Mouse (Mus musculus): ENCODE measurements around the gene Zfp280c.

Gene Zfp280c

DNA sequence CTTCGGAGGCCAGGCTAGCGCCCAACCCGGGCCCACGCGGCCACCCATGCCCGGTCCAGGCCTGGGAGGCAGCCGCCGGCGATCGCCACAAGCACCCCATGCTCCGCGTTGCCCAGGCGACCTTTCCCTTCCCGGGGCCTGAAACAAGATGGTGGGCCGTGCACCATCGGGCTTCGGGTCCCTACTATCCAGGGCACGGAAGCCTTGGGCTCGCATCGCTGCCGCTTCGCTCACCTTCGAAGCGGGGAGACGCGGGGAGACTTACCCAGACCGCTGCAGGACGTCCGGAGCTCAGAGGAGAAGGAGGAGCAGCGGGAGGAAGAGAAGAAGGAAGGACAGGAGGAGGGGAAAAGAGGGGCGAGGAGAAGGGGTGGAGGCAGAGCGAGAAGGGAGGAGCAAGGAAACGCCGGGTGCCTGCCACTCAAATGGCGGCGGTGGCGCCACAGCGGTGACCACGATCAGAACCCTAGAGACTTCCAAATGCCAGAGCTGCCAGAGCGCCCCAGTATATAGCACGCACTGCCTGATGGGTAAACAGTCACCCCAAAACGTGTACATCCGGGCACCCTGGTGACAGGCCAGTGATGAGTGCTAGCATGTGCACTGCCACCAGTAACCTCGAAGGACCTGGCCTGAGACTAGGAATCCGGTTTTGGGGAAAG lies at the start of gene Zfp280c:
Gene Zfp280c, minus strand, starts transcription at position 406 of the 662 bp plus-strand sequence.
- peak; percentile 67 to 68 for DNase-seq (ENCODE audit: low spot score in 2 of 2)

DNA sequence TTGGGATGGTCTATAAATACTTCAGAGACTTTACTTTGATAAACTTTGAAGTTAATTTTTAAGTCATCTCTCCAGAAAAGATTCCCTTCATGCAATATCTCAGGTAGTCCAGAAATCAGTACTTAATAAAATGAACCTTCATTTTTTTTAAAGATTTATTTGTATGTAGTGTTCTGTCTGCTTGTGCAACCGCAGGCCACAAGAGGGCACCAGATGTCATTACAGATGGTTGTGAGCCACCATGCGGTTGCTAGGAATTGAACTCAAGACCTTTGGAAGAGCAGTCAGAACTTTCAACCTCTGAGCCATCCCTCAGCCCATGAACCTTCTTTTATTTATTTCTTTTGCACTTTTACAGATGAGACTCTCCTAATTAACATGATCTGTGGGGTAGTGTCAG lies 42.7 kb upstream of the Zfp280c start:
- DNase-seq (ENCODE audit: low spot score in 2 of 2), result no peak

DNA sequence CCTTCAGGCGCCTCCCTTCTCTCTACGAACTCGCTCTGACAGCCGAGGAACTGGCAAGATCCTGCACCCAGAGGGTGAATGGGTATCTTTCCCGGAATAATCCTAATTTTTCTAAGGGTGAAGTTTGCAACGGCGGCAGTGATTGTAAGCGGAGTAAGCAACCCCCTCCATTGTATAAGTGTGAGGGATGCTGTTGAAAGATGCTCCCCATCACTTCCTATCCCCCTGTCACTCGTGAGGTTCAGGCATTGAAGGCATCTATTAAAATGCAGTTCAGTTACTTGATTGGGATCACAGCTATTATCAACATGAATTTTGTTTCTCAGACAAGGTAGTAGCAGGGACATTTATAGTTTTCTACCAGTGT lies 29.7 kb upstream of the Zfp280c start:
- DNase-seq (ENCODE audit: low spot score in 2 of 2), result no peak

DNA sequence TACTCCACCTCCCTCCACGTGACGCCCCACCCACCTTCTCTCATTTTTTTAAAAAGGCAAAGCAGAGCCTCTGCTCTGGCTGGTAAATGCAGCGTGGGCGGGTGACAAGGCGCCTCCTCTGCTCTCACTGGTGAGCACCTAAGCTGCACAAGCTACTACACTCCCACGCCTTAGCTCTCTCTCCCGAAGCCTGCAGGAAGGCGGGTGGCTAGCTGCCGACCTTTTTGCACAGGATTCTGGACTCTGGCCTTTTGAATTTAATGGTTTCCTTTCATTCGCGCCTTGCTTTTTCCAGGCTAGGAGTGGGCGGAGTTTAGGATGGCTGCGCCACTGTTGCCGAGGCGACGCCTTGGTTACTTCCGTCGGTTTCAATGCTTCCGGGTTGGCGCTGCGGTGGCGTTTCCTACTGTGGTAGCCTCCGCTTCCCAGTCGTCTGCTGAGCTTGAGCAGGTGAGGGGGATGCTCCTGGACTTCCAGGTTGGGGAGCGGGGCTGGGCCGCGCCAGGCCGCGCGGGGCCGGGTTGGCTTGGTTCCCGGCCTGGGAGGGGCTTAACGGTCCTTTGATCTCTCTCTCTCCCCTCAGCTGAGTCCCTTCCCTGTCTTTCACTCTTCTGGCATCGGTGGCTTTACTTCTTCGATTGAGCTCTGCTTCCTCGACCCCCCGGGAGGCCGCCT lies 29.2 kb upstream of the Zfp280c start, which contains the start of gene Slc25a14:
Gene Slc25a14, plus strand, starts transcription at position 35 of the 675 bp plus-strand sequence.
- DNase-seq (ENCODE audit: low spot score in 2 of 2), result peak; percentile 70 to 80

DNA sequence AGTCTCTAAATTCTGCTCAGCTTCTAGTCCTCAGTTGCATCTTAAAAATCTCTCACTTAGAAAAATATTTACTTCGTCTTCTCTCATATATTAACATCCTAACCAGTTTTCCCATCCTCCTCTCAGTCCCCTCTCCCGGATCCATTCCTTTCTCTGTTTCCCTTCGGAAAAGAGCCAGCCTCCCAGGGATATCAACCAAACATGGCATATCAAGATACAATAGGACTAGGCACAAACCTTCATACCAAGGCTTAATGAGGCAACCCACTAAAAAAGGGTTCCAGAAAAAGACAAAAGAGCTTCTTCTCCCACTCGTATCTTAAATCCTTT lies 28.7 kb upstream of the Zfp280c start:
- no peak for DNase-seq (ENCODE audit: low spot score in 2 of 2)

DNA sequence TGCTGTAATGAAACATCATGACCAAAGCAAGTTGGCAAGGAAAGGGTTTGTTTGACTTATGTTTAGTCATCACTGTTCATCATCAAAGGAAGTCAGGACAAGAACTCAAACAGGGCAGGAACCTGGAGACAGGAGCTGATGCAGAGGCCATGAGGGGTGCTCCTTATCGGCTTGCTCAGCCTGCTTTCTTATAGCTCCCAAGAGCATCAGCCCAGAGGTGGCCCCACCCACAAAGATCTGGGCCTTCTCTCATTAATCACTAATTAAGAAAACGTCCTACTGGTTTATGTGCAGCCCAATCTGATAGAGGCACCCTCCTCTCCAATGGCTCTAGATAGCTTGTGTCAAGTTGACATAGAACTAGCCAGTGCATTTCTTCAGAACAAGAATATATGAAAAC lies 10.6 kb upstream of the Zfp280c start:
- DNase-seq (ENCODE audit: low spot score in 2 of 2), result no peak

DNA sequence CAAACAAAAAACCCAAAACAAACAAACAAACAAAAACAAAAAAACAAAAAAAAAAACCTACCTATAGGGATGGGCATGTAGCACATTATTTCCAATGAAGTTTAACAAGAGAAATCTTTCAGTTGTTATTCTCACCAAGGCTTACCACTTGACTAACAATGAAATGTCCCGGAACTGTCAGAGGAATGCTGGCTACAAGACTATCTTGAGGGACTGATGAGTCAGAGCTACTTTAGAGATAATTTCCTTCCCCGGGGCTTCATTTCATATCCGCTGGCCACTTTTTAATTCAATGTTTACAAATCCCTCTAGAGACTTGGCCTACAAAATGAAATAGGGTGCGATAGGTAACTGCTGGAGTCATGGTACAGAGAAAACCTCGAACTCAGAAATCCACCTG lies 2.6 kb upstream of the Zfp280c start:
- DNase-seq (ENCODE audit: low spot score in 2 of 2), result peak in 1 of 2 experiments; percentile 1

DNA sequence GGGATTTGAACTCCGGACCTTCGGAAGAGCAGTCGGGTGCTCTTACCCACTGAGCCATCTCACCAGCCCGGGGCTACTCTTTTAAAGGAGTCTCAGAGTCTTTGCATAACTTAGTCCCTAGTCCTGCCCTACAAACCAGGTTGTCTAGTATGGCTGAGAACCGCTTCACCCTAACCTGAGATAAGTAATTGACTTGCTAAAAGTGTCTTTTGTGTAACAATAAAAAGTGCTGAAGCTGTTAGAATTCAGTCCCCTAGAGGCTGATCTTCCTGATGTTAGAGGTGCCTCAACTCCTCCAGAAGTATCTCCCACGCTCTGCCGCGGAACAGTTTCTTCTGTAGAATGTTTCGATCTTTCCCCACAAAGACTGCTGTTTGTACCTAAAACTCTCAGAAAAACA lies 1.7 kb upstream of the Zfp280c start:
- DNase-seq (ENCODE audit: low spot score in 2 of 2), result no peak

DNA sequence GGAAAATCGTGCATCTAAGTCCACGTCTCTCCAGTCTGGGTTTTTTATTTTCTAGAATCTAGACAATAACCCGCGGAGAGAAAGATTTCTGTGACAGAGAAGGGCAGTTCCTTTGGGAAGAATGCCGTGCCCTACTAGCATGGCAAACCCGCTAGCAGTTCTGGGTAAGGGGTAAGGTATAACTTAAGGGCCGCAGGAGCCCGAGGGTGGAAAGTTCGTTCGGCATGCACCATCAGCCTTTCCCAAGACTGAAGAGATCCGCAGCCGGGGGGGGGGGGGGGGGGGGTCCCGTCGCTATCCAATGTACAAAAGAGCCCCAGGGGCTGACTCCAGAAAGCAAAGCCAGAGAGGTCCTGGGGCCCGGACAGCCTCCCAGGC lies 594 bp downstream of the Zfp280c start:
- peak in 1 of 2 experiments; percentile 0 for DNase-seq (ENCODE audit: low spot score in 2 of 2)

DNA sequence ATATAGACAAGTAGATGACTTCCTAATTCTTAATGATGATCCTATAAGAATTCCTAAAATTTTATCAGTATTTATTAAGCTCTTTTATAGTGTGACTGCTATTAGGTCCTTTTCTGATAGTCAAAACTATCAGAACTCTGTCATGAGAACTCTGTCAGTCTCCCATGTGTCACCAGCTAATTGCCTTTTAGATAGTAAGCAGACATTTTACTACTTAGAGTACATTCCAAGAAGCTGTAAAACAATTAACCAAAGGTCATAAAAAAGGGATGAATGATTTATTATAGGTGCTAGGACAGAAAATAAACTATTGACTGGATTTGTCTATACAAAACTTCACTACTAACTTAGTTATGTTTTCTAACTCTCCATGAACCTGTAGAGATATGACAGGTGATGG lies 11.0 kb downstream of the Zfp280c start:
- no peak for DNase-seq (ENCODE audit: low spot score in 2 of 2)

DNA sequence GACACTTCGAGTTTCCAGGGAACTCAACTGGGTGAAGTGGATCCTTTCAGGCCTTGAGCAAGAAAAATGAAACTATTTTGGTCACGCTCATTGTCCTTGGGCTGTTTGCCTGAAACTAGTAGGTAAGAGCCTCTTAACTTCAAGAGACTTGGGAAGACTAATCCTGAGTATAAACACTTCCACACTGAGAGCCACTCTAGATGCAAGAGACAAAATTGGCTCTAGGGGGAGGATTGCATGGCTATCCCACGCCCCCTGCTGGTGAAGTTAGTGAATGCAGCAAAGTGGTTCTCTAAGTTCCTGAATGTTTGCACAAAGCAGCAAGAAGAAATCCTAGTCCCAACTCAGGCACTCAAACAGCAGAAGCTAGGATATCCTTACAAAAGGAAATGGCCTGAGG lies 62.1 kb downstream of the Zfp280c start:
- peak; percentile 17 to 55 for DNase-seq (ENCODE audit: low spot score in 2 of 2)

DNA sequence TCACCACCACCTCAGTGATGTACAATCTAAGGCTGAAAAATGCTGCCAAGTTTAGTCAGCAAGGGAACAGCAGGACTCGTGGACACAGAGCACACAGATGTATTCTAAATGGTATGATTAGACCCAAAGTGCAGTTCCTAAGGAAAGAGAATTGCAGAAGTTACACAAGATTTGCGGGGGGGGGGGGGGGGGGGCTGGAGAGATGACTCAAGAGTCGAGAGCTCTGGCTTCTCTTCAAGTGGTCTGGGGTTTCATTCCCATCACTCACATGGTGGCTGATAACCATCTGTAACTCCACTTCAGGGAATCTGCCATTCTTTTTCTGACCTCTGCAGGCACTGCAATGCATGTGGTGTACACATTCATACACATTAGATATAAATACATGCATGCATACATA lies 67.9 kb downstream of the Zfp280c start:
- no peak for DNase-seq (ENCODE audit: low spot score in 2 of 2)

DNA sequence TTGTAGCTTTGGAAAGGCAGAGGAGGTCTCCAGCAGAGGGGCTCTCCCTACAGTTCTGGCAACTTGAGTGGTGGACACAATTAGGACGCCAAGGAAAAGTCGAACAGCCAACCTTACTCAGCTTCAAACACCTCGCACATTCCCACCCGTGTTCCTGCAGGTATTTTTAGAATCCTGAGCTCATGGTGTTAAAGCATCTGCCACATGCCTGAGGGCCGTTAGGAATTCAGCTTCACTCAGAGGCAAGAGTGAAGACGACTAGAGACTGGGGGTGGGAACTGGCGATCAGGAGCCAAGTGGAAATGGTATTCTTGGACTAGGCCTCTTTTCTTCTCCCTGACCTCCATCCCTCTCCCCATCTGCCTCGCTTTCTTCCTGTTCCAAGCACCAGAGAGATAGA lies 68.4 kb downstream of the Zfp280c start:
- DNase-seq (ENCODE audit: low spot score in 2 of 2), result no peak

DNA sequence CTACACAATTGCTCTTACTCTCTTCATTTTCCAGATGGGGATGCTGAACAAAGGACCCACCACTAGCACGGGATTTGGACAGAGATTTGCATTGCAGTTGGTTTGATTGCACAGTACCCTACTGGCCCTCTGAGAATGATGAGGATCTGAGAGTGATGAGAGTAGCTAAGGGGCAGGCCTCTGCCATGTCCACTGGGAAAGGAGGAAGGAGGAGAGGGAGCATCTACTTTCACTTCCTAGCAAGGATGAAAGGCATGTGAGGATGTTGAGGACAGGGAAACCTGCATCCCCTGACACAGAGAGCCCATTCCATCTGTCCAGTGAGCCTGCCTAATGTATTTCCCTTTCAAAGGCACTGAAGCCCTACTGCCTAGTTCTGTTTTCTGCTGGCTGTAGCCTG lies 69.0 kb downstream of the Zfp280c start:
- DNase-seq (ENCODE audit: low spot score in 2 of 2), result no peak

DNA sequence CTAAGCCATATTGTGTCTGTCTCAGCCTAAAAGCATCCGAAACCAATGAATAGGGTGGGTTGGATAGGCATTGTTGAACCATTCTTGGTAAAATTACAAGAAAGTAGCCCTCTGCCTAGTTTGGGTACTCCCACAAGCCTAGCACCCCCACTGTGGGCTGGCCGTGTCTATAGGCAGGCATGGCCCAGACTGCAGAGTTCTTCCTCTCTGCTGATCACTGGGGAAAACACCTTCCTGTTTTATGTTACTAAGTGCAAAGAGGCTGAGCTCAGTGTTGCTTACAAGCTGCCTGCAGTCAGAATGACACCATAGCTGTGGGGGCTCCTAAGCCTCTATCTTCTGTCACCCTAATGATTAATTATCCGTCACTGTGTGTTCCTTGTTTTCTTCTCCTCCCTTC lies 70.8 kb downstream of the Zfp280c start:
- no peak for DNase-seq (ENCODE audit: low spot score in 2 of 2)

DNA sequence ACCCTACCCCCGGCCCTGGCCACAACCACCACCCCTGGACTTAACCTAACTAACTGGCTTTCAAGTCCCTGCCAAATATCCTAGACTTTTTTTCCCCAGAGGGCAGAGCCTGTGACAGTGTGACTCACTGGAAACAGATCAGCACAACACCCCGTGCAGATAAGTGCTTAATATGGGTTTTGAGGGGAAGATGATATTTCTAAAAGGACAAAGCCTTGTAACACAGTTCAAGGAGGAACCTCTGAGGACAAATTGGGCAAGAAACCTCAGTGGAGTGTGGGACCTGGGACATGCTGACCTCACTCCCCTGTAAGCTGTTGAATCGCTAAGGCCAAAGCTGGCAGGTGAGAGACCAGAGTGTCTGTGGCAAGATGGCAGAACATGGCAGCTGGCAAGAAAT lies 72.7 kb downstream of the Zfp280c start:
- no peak for DNase-seq (ENCODE audit: low spot score in 2 of 2)

DNA sequence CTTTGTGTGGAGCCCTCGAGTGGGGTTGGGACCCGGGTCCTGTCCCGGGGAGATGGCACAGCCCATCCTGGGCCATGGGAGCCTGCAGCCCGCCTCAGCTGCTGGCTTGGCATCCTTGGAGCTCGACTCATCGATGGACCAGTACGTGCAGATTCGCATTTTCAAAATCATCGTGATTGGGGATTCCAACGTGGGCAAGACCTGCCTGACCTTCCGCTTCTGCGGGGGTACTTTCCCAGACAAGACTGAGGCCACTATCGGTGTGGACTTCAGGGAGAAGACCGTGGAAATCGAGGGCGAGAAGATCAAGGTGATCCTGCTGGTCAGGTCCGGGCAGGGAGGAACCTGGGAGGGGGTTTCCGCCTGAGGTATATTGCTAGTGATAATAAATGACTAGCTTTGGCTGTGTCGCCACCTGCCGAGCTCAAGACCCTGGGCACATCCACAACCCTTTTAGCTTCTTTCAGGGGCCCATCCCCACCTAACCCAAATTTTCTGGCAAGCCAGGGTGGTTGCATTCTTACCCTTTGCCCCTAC lies 74.7 kb downstream of the Zfp280c start:
- no peak for DNase-seq (ENCODE audit: low spot score in 2 of 2)

DNA sequence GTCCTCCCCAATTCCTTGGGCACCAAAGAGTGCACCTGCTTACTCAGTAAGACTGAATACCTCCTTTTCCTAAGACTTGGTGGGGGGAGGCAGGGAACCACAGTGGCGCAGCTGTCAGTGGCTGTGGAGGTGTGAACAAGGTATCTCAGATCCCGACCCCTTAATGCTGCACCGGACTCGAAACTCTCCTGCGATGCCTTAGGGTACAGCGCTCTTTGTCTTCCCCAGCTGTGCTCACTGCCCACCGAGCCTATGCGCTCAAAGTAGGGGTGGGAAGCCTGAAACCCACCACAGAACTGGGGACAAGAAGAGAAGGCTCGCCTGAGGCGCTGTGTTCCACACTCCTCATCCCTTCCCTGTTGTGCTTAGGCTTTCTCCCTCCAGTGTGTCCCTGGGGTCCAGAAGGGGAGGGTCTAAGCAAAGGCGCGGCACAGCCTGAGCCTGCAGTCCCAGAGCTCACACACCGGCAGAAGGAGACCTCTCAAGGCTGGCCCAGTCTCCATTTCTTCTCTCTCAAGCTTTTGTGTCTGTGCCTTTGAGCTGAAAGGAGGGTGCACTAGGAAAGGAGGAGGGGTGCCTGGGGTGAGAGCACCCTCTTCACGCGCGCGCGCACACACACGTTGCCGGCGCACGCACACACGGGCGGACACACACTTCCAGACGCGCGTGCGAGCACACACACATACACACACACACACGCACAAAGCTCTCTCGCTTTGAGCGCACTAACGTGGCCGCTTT lies 75.3 kb downstream of the Zfp280c start, which contains the start of gene Rab33a:
Gene Rab33a, plus strand, starts transcription at position 478 of the 741 bp plus-strand sequence.
- DNase-seq (ENCODE audit: low spot score in 2 of 2), result no peak

DNA sequence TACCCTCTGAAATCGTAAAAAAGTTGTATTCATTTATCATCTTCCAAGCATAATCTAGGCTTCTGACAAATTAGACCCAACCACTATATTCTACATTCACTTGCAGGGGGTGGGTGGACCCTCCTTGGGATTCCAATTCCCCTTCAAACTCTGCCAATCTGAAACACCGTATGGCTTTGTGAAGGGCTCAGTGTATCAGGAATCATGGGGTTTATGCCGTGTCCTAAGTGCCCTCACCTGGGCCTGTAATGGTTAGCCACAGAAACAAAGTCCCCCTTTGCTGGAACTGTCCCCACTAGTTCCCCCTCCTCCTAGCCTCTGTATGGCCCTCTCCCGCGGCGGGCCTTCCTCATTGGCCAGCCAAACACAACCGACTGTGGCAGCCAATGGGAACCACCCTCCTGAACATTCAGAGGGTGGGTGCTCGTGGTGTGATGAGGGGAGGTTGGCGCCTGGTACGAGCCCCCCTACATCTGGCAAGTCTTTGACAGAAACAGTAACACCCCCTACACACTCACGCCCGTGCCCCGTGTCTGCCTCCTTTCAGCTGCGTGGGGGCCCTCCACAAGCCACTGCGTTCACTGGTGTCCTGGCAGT lies 76.0 kb downstream of the Zfp280c start:
- no peak for DNase-seq (ENCODE audit: low spot score in 2 of 2)

DNA sequence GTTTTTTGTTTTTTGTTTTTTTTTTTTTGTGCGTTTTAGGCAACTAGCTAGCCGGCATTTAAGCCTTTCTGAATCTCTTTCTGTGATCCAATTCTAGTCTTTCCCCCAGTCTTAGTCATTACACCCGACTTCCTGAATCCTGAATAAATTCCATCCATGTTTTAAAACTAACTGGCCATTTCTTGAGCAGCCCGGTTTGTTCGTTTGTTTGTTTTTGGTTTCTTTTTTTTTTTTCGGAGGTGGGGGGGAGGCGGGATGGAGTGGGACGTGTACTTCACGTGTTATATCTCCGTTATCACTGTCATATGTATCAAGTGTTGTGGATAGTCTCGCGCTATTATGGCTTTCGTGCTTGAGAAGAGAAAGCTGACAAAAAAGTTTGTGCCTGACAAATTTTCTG lies 80.5 kb downstream of the Zfp280c start:
- peak in 1 of 2 experiments; percentile 2 for DNase-seq (ENCODE audit: low spot score in 2 of 2)

DNA sequence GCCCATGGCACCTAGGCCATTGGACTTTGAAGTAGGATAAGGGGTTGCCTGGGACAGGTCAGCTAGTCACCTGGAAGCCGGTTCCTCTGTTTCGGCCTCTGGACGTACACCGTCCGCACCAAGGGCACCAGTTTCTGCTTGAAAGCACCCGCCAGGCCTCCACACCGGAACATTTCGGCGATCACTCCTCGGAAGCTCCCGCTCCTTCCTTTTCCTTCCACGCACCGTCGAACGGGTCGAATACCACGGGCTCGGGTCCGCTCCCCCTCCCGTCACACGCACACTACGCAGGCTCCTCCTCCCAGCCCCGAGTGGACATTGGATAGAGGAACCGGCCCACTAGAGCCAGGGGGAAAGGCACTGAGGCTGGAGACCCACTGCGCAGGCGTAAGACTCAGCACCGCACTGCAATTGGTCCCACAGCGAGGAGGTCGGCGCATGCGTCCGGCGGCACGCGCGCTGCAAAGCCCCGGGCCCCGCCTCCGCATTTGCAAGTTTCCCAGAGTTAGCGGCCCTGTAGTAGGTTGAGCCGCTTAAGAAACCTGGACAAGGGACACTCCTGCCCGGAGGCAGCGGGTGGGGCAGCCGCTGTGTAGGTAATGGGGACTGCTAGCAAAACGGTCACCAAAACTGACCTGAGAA lies 81.0 kb downstream of the Zfp280c start, which contains the start of gene Aifm1:
Gene Aifm1, minus strand, starts transcription at position 398 of the 642 bp plus-strand sequence.
- DNase-seq (ENCODE audit: low spot score in 2 of 2), result peak; percentile 93 to 94

DNA sequence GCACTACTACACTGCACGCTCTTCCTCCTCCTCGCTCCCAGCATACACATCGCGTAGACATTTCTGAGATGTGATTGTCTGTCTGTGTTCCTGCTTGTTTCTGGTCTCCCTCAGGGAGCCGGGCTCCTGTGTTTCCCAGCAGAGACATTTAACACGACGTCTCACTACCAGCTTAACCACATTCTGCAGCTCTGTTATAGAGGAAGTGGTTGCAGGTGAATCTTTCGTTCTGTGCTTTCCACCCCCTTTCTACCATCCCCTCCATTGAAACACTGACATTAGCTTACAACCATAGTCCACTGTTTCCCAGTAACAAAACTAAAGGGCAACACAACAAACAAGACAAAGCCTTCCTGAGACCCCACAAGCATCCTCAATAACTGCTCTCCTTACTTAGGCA lies 100.5 kb downstream of the Zfp280c start:
- DNase-seq (ENCODE audit: low spot score in 2 of 2), result no peak
